Mouse (Mus musculus): ENCODE measurements around the gene Nek3.

The Nek3 gene

GRCm38 (mm10) chr8:22166080-22166603 is at the start of gene Nek3:
Gene Nek3 (minus strand): TSS chr8:22166435.
- peak; percentile 84 for DNase-seq (ENCODE audit: low read depth, low spot score)

GRCm38 (mm10) chr8:22214826-22215225 is 48.6 kb upstream of the Nek3 start:
- DNase-seq (ENCODE audit: low read depth, low spot score), result no peak

GRCm38 (mm10) chr8:22209012-22209411 is 42.8 kb upstream of the Nek3 start:
- no peak for DNase-seq (ENCODE audit: low read depth, low spot score)

GRCm38 (mm10) chr8:22207535-22207934 is 41.3 kb upstream of the Nek3 start:
- DNase-seq (ENCODE audit: low read depth, low spot score), result no peak

- DNase-seq (ENCODE audit: low read depth, low spot score), result no peak
These were observed 33.2 kb upstream of the Nek3 start for GRCm38 (mm10) chr8:22199481-22199880.

GRCm38 (mm10) chr8:22197914-22198313 is 31.7 kb upstream of the Nek3 start:
- DNase-seq (ENCODE audit: low read depth, low spot score), result no peak

GRCm38 (mm10) chr8:22193432-22194010 is 27.3 kb upstream of the Nek3 start:
- DNase-seq (ENCODE audit: low read depth, low spot score), result no peak

- DNase-seq (ENCODE audit: low read depth, low spot score), result peak; percentile 75
These were observed 26.6 kb upstream of the Nek3 start, which contains the start of gene Vps36 for GRCm38 (mm10) chr8:22192660-22193431. Gene Vps36 (plus strand): TSS chr8:22192809.

- peak; percentile 92 for DNase-seq (ENCODE audit: low read depth, low spot score)
These were observed 19.5 kb upstream of the Nek3 start, which contains the start of gene Ckap2 for GRCm38 (mm10) chr8:22185431-22186397. Gene Ckap2 (minus strand): TSS chr8:22185819.

GRCm38 (mm10) chr8:22184884-22185283 is 18.6 kb upstream of the Nek3 start:
- peak; percentile 26 for DNase-seq (ENCODE audit: low read depth, low spot score)

- no peak for DNase-seq (ENCODE audit: low read depth, low spot score)
These were observed 9.7 kb upstream of the Nek3 start for GRCm38 (mm10) chr8:22175966-22176365.

GRCm38 (mm10) chr8:22169167-22169566 is 2.9 kb upstream of the Nek3 start:
- DNase-seq (ENCODE audit: low read depth, low spot score), result no peak

- no peak for DNase-seq (ENCODE audit: low read depth, low spot score)
These were observed 770 bp downstream of the Nek3 start for GRCm38 (mm10) chr8:22165251-22166079.

GRCm38 (mm10) chr8:22164431-22164830 is 1.8 kb downstream of the Nek3 start:
- DNase-seq (ENCODE audit: low read depth, low spot score), result no peak

GRCm38 (mm10) chr8:22162206-22162605 is 4.0 kb downstream of the Nek3 start:
- no peak for DNase-seq (ENCODE audit: low read depth, low spot score)

- no peak for DNase-seq (ENCODE audit: low read depth, low spot score)
These were observed 15.9 kb downstream of the Nek3 start for GRCm38 (mm10) chr8:22150345-22150663.

GRCm38 (mm10) chr8:22149643-22150344 is 16.4 kb downstream of the Nek3 start:
- DNase-seq (ENCODE audit: low read depth, low spot score), result no peak

- no peak for DNase-seq (ENCODE audit: low read depth, low spot score)
These were observed 17.9 kb downstream of the Nek3 start for GRCm38 (mm10) chr8:22148367-22148740.

- no peak for DNase-seq (ENCODE audit: low read depth, low spot score)
These were observed 18.4 kb downstream of the Nek3 start for GRCm38 (mm10) chr8:22147706-22148366.

- no peak for DNase-seq (ENCODE audit: low read depth, low spot score)
These were observed 20.4 kb downstream of the Nek3 start for GRCm38 (mm10) chr8:22145831-22146230.
